Mouse (Mus musculus): Measurements from ENCODE around the gene Aspdh. TPM values are rescaled to one million over a fixed set of nuclear protein-coding genes. Genes with fewer than 3 reads are reported as not detected.
A peak's percentile ranks its signal among the peaks of the same experiment; 100 is the strongest.

Gene Aspdh
- polyA plus RNA-seq, 1 experiment: 29.8 TPM

GRCm38 (mm10) chr7:44495086-44495485 is 29.9 kb downstream of the Aspdh start:
- TF ChIP-seq POLR2A (IDR thresholded peaks at IDR 0.05; ENCODE audit: borderline replicate concordance, extremely low read depth, insufficient read depth, insufficient read length, poor library complexity, severe bottlenecking) (no peak), CTCF (IDR thresholded peaks at IDR 0.05; ENCODE audit: borderline replicate concordance, extremely low read depth, insufficient read depth, insufficient read length) (no peak)
- no peak for DNase-seq (ENCODE audit: low read depth)

GRCm38 (mm10) chr7:44495992-44496770 is 31.0 kb downstream of the Aspdh start, which contains the start of the genes Emc10 and Fam71e1:
Emc10 (minus strand) TSS chr7:44496529.
Fam71e1 (plus strand) TSS chr7:44496581.
- peak; percentile 99 for DNase-seq (ENCODE audit: low read depth)
- TF ChIP-seq POLR2A (IDR thresholded peaks at IDR 0.05; ENCODE audit: borderline replicate concordance, extremely low read depth, insufficient read depth, insufficient read length, poor library complexity, severe bottlenecking) (peak; percentile 71), CTCF (IDR thresholded peaks at IDR 0.05; ENCODE audit: borderline replicate concordance, extremely low read depth, insufficient read depth, insufficient read length) (no peak)

GRCm38 (mm10) chr7:44496771-44497109 is 31.5 kb downstream of the Aspdh start:
- DNase-seq (ENCODE audit: low read depth): no peak
- no peak for TF ChIP-seq POLR2A (IDR thresholded peaks at IDR 0.05; ENCODE audit: borderline replicate concordance, extremely low read depth, insufficient read depth, insufficient read length, poor library complexity, severe bottlenecking)
- no peak for TF ChIP-seq CTCF (IDR thresholded peaks at IDR 0.05; ENCODE audit: borderline replicate concordance, extremely low read depth, insufficient read depth, insufficient read length)

- DNase-seq (ENCODE audit: low read depth): no peak
- TF ChIP-seq POLR2A (IDR thresholded peaks at IDR 0.05; ENCODE audit: borderline replicate concordance, extremely low read depth, insufficient read depth, insufficient read length, poor library complexity, severe bottlenecking) (no peak), CTCF (IDR thresholded peaks at IDR 0.05; ENCODE audit: borderline replicate concordance, extremely low read depth, insufficient read depth, insufficient read length) (no peak)
Measured at GRCm38 (mm10) chr7:44497361-44498055, 32.3 kb downstream of the Aspdh start.

GRCm38 (mm10) chr7:44498922-44499321 is 33.7 kb downstream of the Aspdh start:
- TF ChIP-seq POLR2A (IDR thresholded peaks at IDR 0.05; ENCODE audit: borderline replicate concordance, extremely low read depth, insufficient read depth, insufficient read length, poor library complexity, severe bottlenecking) (no peak), CTCF (IDR thresholded peaks at IDR 0.05; ENCODE audit: borderline replicate concordance, extremely low read depth, insufficient read depth, insufficient read length) (no peak)
- DNase-seq (ENCODE audit: low read depth): no peak

GRCm38 (mm10) chr7:44500046-44500445 is 34.9 kb downstream of the Aspdh start:
- no peak for DNase-seq (ENCODE audit: low read depth)
- TF ChIP-seq POLR2A (IDR thresholded peaks at IDR 0.05; ENCODE audit: borderline replicate concordance, extremely low read depth, insufficient read depth, insufficient read length, poor library complexity, severe bottlenecking) (no peak), CTCF (IDR thresholded peaks at IDR 0.05; ENCODE audit: borderline replicate concordance, extremely low read depth, insufficient read depth, insufficient read length) (no peak)

GRCm38 (mm10) chr7:44501563-44502115 is 36.4 kb downstream of the Aspdh start:
- no peak for TF ChIP-seq POLR2A (IDR thresholded peaks at IDR 0.05; ENCODE audit: borderline replicate concordance, extremely low read depth, insufficient read depth, insufficient read length, poor library complexity, severe bottlenecking)
- peak; percentile 80 for TF ChIP-seq CTCF (IDR thresholded peaks at IDR 0.05; ENCODE audit: borderline replicate concordance, extremely low read depth, insufficient read depth, insufficient read length)
- peak; percentile 81 for DNase-seq (ENCODE audit: low read depth)

- DNase-seq (ENCODE audit: low read depth): no peak
- no peak for TF ChIP-seq CTCF (IDR thresholded peaks at IDR 0.05; ENCODE audit: borderline replicate concordance, extremely low read depth, insufficient read depth, insufficient read length)
- TF ChIP-seq POLR2A (IDR thresholded peaks at IDR 0.05; ENCODE audit: borderline replicate concordance, extremely low read depth, insufficient read depth, insufficient read length, poor library complexity, severe bottlenecking): no peak
Measured at GRCm38 (mm10) chr7:44507491-44507890, 42.3 kb downstream of the Aspdh start.

Other genes with a start within 250 kb of the Aspdh start
- gene Klk1b5, start 249.4 kb upstream of the Aspdh start, polyA plus RNA-seq (2012; rRNA removed): not detected in 2 replicates
- gene Klk1, start 240.0 kb upstream of the Aspdh start, polyA plus RNA-seq (2012; rRNA removed): 0.16 TPM in 1 of 2 replicates, not detected in the other
- not detected in 2 replicates for gene Gm36864, start 229.2 kb upstream of the Aspdh start, polyA plus RNA-seq (2012; rRNA removed)
- gene 1700028J19Rik, start 218.7 kb upstream of the Aspdh start, polyA plus RNA-seq (2012; rRNA removed): 1.5 and 2.1 TPM in 2 replicates
- 270 and 344 TPM in 2 replicates for gene 2410002F23Rik, start 218.7 kb upstream of the Aspdh start, polyA plus RNA-seq (2012; rRNA removed)
- not detected in 2 replicates for gene Acp4, start 208.0 kb upstream of the Aspdh start, polyA plus RNA-seq (2012; rRNA removed)
- gene Gm15517, start 203.9 kb upstream of the Aspdh start, polyA plus RNA-seq (2012; rRNA removed): 1.0 and 1.2 TPM in 2 replicates
- gene Clec11a, start 158.5 kb upstream of the Aspdh start, polyA plus RNA-seq (2012; rRNA removed): 3.2 and 3.6 TPM in 2 replicates
- gene Shank1, start 155.1 kb upstream of the Aspdh start, polyA plus RNA-seq (2012; rRNA removed): 17.2 and 63.1 TPM in 2 replicates
- gene Syt3, start 81.3 kb upstream of the Aspdh start, polyA plus RNA-seq (2012; rRNA removed): 35.5 and 41.6 TPM in 2 replicates
- gene 1700008O03Rik, start 79.6 kb upstream of the Aspdh start, polyA plus RNA-seq (2012; rRNA removed): 3.0 and 4.1 TPM in 2 replicates
- gene Lrrc4b, start 36.4 kb upstream of the Aspdh start, polyA plus RNA-seq (2012; rRNA removed): 302 and 372 TPM in 2 replicates
- 70.6 and 118 TPM in 2 replicates for gene Josd2, start 2.6 kb downstream of the Aspdh start, polyA plus RNA-seq (2012; rRNA removed)
- gene Emc10, start 31.1 kb downstream of the Aspdh start, polyA plus RNA-seq (2012; rRNA removed): 218 and 287 TPM in 2 replicates
- 31.7 and 47.3 TPM in 2 replicates for gene Fam71e1, start 31.2 kb downstream of the Aspdh start, polyA plus RNA-seq (2012; rRNA removed)
- gene Mybpc2, start 59.3 kb downstream of the Aspdh start, polyA plus RNA-seq (2012; rRNA removed): not detected in 2 replicates
- 0.11 and 0.19 TPM in 2 replicates for gene Spib, start 66.7 kb downstream of the Aspdh start, polyA plus RNA-seq (2012; rRNA removed)
- 38.4 and 70.1 TPM in 2 replicates for gene Pold1, start 83.5 kb downstream of the Aspdh start, polyA plus RNA-seq (2012; rRNA removed)
- gene Nr1h2, start 88.6 kb downstream of the Aspdh start, polyA plus RNA-seq (2012; rRNA removed): 79.7 and 96.8 TPM in 2 replicates
- gene Napsa, start 107.0 kb downstream of the Aspdh start, polyA plus RNA-seq (2012; rRNA removed): 0.16 and 0.42 TPM in 2 replicates
- gene Kcnc3, start 125.3 kb downstream of the Aspdh start, polyA plus RNA-seq (2012; rRNA removed): 16.6 and 27.2 TPM in 2 replicates
- gene Myh14, start 205.5 kb downstream of the Aspdh start, polyA plus RNA-seq (2012; rRNA removed): 0.72 and 1.8 TPM in 2 replicates
- not detected in 2 replicates for gene Izumo2, start 243.4 kb downstream of the Aspdh start, polyA plus RNA-seq (2012; rRNA removed)

All from brain, embryonic 14.5 days (tissue).